Mouse (Mus musculus): ENCODE measurements at regions not wholly inside any gene's neighbourhood (a gene's known extent, or its start where the extent isn't known, plus 50 kb on each side); places are given as distances from the start of the nearest gene placed in this dataset.

DNA sequence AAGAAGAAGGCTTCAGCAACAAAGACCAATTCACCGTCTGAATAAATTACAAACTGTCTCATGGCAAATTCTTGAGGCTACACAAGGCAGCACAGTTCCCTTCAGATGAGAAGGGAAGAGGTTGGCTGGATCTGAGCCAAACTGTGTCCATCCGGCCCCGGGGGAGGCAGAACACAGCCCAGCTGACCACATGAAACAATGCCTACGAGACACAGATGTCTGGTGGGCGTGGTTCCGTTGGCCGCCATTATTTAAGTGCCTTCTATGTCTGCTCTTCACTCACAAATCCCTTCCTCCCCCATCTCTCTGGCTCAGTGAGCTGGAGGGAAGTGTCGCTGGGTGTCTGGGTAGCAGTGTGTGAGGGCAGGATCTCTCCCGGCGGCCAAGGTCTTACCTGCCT, 127.8 kb upstream of the Irf2bp2 start:
- no peak for TF ChIP-seq POLR2A (IDR thresholded peaks at IDR 0.05; ENCODE audit: insufficient read depth, low read depth, low read length)
- TF ChIP-seq CTCF (IDR thresholded peaks at IDR 0.05; ENCODE audit: insufficient read depth, low read depth, low read length): no peak

Measured in olfactory bulb, adult 2 months (tissue).